Mouse (Mus musculus) duodenum, adult 2 months (tissue): ENCODE measurements around the gene Gm6377. TPM values are rescaled to one million over a fixed set of nuclear protein-coding genes. Genes with fewer than 3 reads are reported as not detected.

Experiments used
- polyA plus RNA-seq: library from polyadenylated mRNA; depleted of rRNA; stranded (reverse); fragments of >200 nt; gene quantifications from 2 replicates; pipeline ENCODE4 v1.2.3, GENCODE M21; 2012; ENCODE audit warnings: low replicate concordance; rRNA removed

The Gm6377 gene
- not detected in 2 replicates for polyA plus RNA-seq

GRCm38 (mm10) chrX:109196468-109196867 lies at the start of gene Gm6377:
Gene Gm6377 (plus strand): TSS chrX:109196756.

Other genes starting within 250 kb of the Gm6377 start
- gene Hmgn5, start 183.4 kb upstream of the Gm6377 start, polyA plus RNA-seq = 0.05 and 0.08 TPM in 2 replicates
- gene Sh3bgrl, start 101.4 kb upstream of the Gm6377 start, polyA plus RNA-seq = 0.65 and 1.3 TPM in 2 replicates